Mouse (Mus musculus): ENCODE measurements at regions not wholly inside any gene's neighbourhood (a gene's known extent, or its start where the extent isn't known, plus 50 kb on each side); places are given as distances from the start of the nearest gene placed in this dataset.
A peak's percentile ranks its signal among the peaks of the same experiment; 100 is the strongest.

DNA sequence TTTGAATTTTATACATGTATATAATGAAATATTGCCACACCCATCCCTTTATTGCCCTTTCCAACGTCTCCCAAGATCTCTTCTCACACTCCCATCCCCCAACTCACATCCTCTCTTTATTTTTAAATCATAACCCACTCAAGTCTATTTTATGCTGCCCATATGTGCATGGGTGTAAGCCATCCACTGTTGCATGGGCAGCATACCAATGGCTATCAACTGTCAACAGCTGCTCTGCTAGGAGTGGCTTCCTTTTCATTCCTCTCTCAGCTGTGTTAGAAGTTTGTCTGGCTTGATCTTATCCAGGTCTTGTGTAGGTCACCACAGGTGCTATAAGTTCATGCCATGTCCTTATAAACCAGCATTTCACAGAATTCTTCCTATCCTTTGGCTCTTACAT lies 409.2 kb upstream of the Klf4 start:
- 0 out of 2 replicates have a peak, but pooled peaks have one; percentile 47 for ATAC-seq (ENCODE audit: low TSS enrichment)

DNA sequence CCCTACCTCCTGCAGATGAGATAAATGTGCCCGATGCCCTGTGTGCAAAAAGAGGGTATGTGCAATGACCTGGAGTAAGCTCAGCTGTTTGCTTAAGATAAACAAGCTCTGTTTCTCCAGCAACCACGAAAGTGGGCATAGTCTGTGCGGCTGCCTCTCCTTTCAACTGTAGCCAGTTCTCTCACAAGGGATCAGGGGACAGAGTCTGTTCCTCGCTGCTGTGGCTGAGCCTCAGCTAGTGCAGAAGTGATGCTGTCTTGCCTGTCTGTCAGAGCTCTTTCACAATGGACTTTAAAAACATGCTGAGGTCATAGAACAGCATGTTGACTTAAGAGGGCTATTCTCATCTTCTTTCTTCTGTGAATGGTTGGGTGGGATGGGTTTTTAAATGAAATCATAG lies 406.1 kb upstream of the Klf4 start:
- no peak for ATAC-seq (ENCODE audit: low TSS enrichment)

DNA sequence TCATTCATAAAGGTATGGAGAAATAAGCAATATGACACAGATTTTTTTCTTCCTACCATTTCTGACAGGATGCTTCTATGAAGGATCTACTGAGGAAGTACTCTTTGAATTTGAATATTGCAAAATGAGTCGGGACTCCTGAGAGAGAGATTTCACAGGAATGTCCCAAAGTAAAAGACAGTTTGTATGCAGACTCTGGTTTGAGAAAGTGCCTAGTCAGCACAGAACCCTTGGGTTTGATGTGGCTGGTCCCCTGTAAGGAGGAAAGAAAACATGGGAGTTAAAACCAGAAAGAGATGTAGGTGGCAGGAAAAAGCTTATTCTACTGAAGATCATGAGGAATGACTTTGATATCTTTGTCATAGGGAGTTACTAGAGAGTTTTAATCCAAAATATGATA lies 405.6 kb upstream of the Klf4 start:
- ATAC-seq (ENCODE audit: low TSS enrichment), result no peak

DNA sequence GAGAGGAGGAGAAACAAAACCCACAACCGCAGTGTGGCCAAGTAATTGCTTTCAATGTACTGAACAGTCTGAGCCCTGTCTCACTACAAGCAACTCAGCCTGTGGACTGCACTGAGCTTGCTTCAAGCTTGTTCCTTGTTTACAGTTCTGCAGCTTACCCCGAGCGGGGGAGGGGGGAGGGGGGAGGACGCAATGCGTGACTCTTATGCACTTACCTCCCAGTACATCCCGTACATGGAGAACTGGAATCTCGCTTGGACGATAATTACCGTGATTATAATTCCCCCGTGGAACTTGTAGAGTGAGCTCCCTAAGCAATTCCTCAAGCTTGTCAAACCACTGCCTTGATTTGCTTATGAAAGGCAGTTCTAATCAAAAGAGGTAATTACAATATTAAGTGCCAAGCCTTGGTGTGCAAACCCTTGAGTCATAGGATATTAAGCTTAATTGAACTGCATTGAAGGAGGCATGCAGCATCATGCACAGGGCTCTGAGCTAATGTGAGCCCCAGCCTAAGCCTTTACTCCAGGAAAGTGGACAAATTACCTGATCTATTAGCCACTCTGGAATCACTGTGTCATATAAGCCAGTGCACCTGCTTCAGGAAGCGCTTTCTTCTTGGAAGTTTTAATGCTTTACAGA lies 397.0 kb upstream of the Klf4 start:
- peak; percentile 87 for ATAC-seq (ENCODE audit: low TSS enrichment)

DNA sequence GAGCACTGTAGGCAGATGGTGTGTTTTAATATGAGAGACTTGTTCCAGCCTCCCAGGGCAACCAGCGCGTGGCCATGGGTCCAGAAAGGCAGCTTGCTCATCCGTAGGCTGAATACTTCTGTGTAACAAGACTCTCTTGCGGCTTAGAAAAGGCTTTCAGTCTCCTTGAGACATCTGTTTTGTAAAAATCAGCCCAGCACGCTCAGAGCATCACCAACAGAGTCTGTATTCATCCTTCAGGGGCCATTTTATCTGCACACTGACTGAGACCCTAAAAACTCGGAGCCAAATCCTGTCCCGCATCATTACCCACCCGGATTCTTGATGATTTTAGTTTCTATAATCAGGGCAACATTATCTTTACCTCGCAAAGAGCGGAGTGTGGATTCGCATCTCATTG lies 396.4 kb upstream of the Klf4 start:
- ATAC-seq (ENCODE audit: low TSS enrichment), result peak; percentile 85

DNA sequence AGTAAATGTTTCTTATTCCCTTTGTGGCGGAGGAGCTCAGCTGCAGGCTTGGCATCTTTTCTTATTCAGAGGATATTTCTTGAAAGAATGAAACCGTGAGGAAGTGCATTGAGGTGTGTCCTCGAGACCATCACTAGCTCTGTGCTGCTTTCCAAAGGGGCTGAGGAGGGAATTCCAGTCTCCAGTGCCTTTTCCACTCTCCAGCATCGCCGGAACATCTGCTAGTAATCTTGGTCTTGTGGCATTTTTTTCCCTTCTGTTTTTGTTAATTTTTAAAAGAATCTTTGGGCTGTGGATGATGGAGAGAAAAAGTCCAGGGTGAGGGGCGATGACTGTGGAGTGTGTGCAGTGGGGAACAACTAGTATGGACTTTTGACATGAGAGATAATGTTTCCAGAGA lies 395.9 kb upstream of the Klf4 start:
- ATAC-seq (ENCODE audit: low TSS enrichment), result 0 out of 2 replicates have a peak, but pooled peaks have one; percentile 10

DNA sequence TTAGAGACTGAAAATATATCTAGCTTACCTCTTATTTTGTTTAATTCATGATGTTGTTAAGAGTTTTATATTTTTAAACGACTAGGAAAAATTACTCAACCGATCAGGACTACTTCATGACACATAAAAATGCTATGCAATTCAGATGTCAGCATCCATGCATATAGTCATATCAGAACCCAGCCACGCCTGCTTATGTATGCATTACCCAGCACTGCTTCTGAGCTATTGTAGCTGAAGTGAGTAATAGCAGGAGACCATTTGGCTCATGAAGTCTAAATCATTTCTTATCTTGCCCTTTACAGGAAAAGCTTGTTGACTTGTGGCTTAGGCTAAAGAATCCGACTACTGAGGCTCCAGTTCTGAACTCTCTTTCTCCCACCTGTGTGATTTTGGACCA lies 395.1 kb upstream of the Klf4 start:
- no peak for ATAC-seq (ENCODE audit: low TSS enrichment)

DNA sequence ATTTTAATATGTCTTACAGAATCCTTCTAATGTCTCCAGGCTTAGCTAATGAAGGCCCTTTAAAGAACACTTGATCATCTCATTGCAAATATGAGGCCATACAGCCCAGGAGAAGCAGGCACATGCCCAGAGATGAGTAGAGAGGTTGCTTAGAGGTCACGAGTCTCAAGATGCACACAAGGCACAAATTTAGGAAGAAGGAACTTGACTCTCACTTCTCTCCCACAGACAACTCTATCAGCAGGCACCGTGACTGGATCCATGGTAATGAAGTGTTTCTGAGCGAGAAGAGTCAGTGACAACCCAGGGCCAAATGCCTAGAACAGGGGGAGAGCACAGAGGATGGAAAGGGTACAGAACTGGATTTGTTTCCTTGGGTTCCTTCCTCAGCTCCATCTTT lies 392.7 kb upstream of the Klf4 start:
- ATAC-seq (ENCODE audit: low TSS enrichment), result no peak

DNA sequence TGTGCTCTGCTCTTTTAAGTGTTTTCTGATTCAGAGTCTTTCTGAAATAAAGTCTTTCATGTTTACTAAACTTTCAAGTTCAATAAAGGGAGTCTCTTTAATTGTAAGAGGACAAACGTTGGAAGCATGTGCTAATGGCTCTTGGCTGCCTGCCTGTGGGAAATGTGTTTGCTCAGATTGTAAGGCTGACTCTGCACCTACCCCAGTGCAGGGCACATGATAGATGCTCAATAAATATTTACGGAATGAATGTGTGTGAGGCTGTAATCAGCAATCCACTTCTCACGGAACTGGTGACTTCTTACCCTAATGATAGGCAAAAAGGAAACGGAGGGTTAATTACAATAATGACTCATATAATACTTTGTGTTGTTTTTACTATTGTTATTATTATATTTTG lies 389.0 kb upstream of the Klf4 start:
- ATAC-seq (ENCODE audit: low TSS enrichment), result no peak

DNA sequence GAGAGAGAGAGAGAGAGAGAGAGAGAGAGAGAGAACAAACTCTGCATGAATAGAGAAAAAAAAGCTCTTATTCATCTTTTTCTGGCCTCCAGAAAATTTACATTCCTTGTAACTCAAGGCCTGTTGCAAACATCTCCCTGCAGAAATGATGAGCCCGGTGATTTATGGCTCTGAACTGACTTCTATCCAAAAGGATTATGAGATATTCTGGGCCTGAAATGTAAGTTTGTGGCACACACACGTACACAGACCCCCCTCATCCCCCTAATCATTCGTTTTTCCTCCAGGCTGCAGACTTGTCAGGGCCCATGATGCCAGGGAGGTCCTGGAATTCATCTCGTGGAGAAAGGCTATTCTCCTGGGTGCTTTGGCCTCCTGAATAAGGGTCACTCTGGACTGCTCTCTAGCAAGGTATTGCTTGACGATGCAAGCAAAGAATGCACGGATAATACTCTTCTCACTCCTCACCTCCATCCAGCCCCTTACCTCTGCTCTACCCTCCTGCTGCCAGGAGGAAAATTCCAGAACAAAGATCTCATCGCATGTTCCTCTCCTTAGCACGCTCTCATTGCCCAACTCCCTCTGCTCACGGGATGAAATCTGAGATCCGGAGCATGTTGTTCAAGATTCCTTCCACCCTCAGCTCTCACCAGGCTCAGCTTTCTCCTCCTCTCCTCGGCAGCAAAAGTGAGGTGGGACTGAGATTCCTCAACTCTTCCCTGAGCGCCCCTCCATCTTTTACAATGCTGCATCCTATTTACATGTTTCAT lies 362.0 kb upstream of the Klf4 start:
- no peak for ATAC-seq (ENCODE audit: low TSS enrichment)

DNA sequence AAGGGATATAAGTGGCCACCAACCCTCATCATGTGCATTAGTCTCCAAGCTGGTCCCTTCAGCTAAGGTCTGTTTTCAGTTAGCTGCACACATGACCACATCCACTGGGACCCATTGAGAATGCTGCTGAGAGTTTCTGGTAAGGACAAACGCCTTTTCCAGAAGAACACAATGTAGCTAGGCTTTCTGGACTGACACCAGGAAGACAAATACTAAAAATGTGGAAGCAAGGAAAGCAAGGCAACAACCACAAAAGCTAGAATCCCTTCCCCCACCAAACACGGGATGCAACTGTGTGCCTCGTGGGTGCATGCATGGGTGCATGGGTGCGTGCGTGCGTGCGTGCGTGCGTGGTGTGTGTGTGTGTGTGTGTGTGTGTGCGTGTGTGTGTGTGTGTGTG lies 359.4 kb upstream of the Klf4 start:
- ATAC-seq (ENCODE audit: low TSS enrichment), result no peak

DNA sequence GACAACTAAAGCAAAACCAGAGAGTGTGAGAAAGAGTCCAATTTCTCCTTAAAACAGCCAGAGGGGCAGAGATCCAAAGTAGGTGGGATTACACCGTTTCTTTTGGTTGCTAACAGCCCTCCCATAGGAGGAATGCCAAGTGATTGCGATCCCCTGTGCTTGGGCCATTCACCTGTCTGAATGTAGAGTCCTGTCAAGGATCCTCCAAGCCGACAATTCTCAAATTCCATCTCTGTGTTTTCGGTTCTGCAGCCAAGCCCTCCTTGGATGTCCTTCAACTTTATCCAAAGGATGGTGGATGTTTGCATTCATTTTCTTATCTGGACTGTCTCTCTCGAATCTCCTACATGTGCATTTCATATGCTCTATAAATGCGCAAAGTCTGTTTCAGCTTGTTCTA lies 355.3 kb upstream of the Klf4 start:
- no peak for ATAC-seq (ENCODE audit: low TSS enrichment)

DNA sequence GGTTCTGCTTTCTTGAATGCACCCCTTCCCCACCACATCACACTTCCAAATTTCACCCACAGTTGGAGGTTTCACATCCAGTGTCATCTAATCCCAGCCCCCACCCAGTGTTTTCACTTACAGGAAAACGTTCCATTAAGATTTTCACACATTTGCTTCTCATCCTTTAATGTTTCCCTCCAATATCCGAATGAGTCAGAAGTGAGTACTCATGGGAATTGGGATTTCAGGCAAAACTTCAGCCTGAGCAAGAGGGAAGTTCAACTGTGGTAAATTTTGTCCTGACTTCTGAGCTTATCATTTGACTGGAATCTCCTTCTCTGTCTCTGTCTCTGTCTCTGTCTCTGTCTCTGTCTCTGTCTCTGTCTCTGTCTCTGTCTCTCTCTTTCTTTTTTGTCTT lies 350.3 kb upstream of the Klf4 start:
- ATAC-seq (ENCODE audit: low TSS enrichment), result no peak

DNA sequence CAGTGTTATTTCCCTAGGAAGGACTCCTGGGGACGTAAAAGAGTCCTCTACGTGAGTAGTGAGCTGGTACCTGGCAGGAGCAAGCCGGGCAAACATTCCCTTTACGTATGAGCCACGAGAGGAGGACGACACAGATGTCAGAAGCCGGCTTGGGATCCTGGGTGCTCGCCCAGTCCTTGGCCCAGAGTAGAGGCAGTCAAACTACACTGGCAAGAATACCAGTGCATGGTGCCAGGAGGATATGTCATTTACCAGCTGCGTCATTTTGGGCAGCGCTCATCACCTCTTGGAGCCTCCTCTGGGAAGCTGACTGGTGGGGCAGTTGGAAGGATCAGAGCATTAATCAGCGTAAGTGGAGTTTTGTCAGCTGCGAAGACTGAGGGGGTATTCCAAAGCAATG lies 343.0 kb upstream of the Klf4 start:
- ATAC-seq (ENCODE audit: low TSS enrichment), result peak; percentile 45

DNA sequence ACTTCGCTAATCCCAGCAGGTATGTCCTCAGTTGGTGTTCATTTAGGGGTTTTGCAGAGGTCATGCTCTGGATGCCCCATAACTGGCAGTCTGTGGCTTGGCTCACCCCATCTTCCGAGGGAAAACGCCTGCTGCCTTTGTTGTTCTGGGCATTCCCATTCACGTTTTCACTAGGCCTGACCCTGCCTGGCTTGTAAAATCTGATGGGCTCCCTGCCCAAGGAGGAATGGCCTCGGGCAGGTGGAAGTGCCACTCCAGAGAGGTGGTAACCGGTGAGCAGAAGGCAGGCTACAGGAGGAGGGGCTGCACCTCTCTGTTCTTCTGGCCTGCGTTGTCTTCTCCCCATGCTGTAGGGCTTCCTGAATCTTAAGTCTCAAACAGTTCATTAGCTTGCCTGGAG lies 342.6 kb upstream of the Klf4 start:
- no peak for ATAC-seq (ENCODE audit: low TSS enrichment)

DNA sequence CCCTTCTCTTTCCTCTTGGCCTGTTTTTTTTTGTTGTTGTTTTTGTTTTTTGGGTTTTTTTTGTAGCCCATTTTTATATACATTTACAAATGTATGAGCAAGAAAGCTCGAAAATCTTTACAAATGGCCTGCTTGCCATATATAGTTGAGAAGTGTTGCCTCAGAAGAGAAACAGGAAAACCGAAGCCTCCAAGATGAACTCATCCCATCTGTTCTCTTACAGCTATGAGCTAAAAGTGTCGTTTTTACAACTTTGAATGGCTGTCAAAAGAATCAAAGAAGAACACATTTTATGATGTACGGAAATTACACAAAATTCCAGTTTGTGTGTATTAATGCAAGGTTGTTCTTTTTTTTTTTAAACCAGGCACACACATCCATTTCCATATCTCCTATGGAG lies 342.0 kb upstream of the Klf4 start:
- peak; percentile 97 for ATAC-seq (ENCODE audit: low TSS enrichment)

DNA sequence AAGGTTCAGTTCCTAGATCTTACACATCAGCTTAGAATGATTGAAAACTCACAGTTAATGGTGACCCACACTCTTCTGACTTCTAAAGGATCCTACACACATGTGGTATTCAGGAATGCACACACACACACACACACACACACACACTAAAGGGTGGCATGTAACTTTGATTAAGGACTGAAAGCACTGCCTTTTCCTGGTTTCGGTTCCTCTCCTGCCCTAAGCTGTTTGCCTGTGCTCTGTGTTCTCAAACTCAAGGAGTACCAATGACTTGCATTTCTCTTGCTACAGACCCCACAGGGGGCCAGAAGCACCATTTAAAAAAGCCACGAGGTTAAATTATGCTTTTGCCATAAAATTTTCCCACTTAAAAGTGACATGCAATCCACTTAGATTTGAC lies 327.8 kb upstream of the Klf4 start:
- ATAC-seq (ENCODE audit: low TSS enrichment), result no peak

DNA sequence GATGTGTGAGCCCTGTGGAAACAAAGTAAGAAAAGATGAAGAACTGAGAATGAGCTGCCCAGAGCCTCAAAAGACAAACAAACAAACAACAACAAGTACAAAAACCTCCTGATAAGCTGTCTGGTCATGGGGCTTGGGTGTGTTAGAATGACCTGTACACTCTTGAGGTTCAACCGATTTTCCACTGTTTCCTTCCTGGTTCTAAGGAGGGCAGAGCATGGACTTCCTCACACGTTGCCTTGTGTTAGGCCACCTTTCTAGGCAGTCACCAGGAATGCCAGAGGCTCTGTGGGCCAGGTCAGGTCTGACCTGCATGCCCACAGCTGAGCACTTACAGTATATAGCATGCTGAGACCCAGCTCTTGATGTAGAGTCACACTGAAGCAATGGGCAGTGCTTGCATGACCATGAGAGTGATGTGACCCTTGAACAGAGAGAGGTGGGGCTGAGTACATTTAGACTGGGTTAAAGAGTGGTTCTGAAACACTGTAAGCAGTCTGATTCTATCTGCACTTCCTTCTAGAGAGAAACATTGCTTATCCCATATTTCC lies 327.0 kb upstream of the Klf4 start:
- ATAC-seq (ENCODE audit: low TSS enrichment), result no peak

DNA sequence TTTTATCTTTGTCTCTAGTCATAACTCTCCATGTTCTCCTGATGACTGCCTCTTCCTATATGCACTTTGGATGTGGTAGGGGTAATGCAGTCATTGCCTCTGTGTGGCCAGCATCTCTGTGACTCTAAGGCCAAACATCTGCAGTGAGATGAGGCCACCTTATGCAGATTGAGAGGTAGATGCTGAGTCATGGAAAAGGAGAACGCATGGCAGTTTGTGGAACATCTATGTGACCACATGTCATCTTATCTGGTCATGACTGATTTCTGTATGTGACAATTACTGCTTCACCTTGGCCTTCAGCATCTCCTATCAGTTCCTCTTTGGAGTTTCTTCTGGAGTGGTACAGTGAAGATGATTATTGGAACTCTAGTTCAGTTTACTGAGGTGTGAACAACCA lies 319.2 kb upstream of the Klf4 start:
- no peak for ATAC-seq (ENCODE audit: low TSS enrichment)

DNA sequence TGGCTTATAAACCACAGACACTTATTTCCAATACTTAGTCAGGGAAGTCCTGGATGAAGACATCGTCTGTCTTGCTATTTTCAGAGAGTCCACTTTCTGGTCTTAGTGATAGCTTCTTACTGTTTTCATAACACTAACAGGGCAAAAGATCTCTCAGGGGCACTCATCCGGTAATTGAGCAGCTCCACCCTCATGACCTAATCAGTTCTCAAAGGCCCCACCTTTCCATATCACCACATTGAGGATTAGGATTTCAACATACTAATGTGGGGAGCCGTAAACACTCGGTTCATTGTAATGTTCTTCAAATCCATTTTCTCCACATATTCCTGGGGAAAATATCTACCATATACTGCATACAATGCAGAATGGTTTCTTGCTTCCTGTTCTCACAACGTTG lies 318.8 kb upstream of the Klf4 start:
- ATAC-seq (ENCODE audit: low TSS enrichment), result no peak

DNA sequence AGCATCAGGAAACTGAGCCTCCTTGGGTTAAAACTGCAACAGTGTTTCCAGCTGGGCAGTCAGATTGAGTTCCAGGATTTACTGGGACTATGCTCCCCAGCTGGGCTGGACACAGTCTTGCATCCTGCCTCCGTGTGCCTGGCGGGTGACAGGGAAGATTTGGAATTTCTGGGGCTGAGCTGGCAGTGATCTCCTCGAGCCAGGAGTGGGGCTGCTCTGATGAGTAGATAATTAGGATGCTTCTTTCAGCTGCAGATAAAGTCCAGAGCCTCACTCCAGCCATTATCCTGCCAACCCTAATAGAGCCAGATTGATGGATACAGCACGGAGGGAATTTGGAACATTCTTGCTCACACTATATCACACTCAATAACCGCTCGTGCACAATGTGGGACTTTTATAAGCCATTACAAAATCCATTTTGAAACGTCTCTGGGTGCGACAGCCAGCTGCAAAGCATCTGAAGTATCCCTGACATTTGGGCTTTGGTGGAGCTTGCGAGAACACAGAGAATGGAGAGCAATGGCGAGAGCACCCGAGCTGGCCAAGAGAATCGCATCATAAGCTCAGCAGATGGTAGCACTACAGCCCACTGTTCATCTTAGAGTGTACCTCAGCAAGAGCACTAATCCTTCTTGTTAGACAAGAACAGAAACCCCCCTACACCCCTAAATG lies 311.6 kb upstream of the Klf4 start:
- no peak for ATAC-seq (ENCODE audit: low TSS enrichment)

DNA sequence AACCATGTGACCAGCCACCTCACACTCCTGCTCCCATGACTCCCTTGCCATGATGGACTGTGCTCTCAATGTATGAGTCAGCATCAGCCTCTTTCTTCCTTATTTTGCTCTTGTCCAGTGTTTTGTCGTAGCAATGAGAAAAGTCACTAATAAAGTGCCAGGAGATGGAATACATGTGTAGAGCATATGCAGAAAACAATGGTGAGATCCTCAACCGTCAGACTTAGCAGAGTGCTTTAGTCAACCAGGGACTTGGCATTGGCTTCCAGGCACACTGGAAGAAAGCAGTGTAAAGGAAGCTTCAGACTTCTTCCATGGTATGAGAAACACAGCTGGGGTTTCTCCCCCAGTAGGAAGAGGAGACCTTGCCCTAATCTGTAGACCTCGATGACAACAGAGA lies 306.3 kb upstream of the Klf4 start:
- no peak for ATAC-seq (ENCODE audit: low TSS enrichment)
